Mouse (Mus musculus): ENCODE measurements at regions not wholly inside any gene's neighbourhood (a gene's known extent, or its start where the extent isn't known, plus 50 kb on each side); places are given as distances from the start of the nearest gene placed in this dataset.
A peak's percentile ranks its signal among the peaks of the same experiment; 100 is the strongest.

DNA sequence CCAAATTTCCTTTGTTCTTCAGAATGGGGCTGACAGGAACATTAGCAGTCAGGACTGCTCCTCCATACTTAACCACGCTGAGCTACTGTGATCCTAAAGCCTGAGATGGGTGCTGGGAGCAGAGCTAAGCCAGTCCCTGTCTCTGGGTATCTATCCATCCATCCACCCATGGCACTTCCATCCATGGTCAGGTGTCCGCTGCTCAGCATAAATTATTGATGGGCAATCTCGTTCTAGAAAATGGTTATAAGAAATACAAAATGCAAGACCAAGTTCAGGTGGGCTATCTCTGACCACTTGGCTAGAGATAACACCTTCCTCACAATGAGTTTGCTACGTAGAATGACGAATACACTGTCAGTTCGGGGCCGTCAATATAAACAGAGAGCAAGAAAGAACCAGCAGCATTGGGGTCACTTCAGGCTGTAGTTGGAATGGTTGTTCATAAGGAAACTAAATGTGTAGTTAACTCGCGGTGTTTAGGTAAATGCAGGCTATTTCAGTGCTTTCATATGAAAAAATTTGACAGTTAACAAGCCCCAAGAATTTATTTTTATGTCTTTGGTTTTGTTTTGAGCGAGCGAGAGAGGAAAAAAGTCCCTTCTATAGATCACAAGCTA lies 453.9 kb upstream of the Pou3f3 start:
- 90% methylated on average over 11 of the region's 11 CpGs for WGBS
- no peak for DNase-seq (ENCODE audit: low spot score)
- Histone ChIP-seq H3K27ac (replicated peaks) (no peak overlapping the region), H3K9me3 (no peaks in the 10 kb centered on the region), H3K4me1 (peaks cover 18% of the 10 kb centered on the region), H3K4me3 (no peak overlapping the region), H3K36me3 (replicated peaks) (no peaks in the 10 kb centered on the region), H3K27me3 (replicated peaks; ENCODE audit: low read depth, poor library complexity, severe bottlenecking) (no peaks in the 10 kb centered on the region)

DNA sequence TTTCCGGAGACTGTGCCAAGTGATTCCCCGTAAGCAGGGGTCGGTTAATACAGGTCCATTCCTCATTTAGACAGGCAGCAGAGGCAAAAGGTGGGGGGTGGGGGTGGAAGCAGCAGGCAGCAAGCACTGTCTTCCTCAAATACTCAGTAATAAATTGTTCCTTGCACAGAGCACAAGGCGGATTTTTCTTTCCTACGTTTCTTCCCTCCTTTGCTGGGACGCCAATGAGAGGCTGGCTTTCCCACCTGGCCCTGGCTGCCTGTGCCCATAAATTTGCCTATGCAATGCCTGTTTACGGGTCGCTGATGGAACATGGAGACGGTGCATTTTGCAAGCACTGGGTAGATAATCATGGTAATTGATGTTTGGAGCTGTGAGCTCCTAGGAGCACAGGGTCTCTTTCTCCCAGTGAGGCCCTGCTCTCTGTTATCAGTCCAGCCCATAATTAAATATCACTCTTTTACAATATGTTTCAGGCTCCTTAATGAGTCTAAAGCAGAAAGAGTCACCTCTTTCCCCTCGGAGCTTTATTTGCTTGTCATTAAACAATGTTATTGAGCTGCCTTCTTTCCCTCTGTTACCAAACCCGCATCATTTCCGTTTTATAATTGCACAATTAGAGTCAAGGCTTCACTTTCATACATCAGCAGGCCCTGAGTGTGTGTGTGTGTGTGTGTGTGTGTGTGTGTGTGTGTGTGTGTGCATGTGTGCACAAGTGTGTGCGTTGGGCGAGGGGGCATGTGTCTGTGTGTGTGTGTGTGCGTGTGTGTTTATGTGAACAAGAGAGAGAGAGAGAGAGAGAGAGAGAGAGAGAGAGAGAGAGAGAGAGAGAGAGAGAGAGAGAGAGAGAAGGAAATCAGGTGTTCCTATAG lies 452.7 kb upstream of the Pou3f3 start:
- Histone ChIP-seq H3K9me3 (no peaks in the 10 kb centered on the region), H3K36me3 (replicated peaks) (no peaks in the 10 kb centered on the region), H3K27ac (replicated peaks) (peak overlapping the region; percentile 45), H3K4me1 (peaks cover 18% of the 10 kb centered on the region), H3K4me3 (no peak overlapping the region), H3K27me3 (replicated peaks; ENCODE audit: low read depth, poor library complexity, severe bottlenecking) (no peaks in the 10 kb centered on the region)
- WGBS = 69% methylated on average over 15 of the region's 15 CpGs
- DNase-seq (ENCODE audit: low spot score) = no peak

DNA sequence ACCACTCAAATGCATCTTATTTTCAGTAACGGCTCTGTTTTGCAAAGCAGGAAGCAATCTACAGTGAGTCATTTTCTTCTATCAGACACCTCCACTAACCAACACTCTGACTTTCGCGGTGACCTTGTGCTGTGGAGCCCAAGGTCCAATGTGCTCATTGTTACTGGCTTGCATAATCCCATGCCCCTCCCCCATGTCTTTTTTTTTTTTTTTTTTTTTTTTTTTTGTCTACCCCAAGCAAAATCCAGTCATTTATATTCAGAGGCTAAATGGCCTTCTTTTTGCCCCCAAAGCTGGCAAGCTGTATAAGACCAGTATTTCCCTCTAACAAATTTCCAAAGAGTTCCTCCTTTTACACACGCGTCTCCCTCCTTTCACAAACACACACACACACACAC lies 452.1 kb upstream of the Pou3f3 start:
- H3K36me3 ChIP-seq (replicated peaks) = no peaks in the 10 kb centered on the region
- H3K27ac ChIP-seq (replicated peaks) = peak overlapping the region; percentile 72
- 44% methylated on average over 5 of the region's 5 CpGs for WGBS
- H3K9me3 ChIP-seq = no peaks in the 10 kb centered on the region
- no peak for DNase-seq (ENCODE audit: low spot score)
- no peaks in the 10 kb centered on the region for H3K27me3 ChIP-seq (replicated peaks; ENCODE audit: low read depth, poor library complexity, severe bottlenecking)
- peaks cover 18% of the 10 kb centered on the region for H3K4me1 ChIP-seq
- H3K4me3 ChIP-seq = peak overlapping the region; percentile 35

DNA sequence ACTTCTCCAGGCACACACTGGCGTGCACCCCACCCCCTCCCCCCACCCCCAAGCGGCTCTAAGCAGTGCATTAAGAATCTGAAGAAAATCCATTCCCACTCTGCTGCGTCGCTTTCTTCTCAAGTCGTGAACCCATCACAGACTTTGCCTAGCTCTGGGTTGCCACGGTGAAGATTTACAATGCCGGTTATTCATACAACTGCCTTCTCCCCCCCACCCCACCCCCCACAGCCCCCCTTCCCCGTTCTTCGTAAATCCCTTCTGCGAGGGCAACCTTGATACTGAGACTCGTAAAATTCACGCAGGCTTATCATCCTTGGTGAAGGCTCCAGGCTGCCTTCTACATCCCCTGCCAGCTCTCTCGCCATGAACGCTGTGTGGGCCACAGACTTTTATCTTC lies 451.7 kb upstream of the Pou3f3 start:
- DNase-seq (ENCODE audit: low spot score) = peak; percentile 52
- H3K27me3 ChIP-seq (replicated peaks; ENCODE audit: low read depth, poor library complexity, severe bottlenecking) = no peaks in the 10 kb centered on the region
- 16% methylated on average over 14 of the region's 14 CpGs for WGBS
- peak overlapping the region; percentile 72 for H3K27ac ChIP-seq (replicated peaks)
- H3K4me1 ChIP-seq = peaks cover 18% of the 10 kb centered on the region
- peak overlapping the region; percentile 35 for H3K4me3 ChIP-seq
- no peaks in the 10 kb centered on the region for H3K9me3 ChIP-seq
- H3K36me3 ChIP-seq (replicated peaks) = no peaks in the 10 kb centered on the region

DNA sequence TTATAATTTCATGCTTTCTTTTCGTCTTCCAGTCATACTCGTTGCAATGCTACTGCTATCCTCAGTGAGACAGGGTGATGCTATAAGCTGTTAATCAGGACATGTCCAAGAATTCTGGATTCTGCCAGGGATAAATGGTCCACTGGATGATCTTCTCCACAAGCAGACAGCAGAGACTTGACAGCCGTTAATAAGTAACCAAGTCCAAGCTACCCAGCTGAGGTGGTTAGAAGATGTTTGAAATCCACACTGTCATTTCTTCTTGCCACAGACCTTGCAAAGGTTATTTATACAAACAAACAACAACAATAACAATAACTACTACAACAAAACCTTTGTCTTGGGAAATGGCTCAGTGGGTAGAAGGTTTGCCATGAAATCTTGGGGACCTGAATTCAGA lies 443.2 kb upstream of the Pou3f3 start:
- H3K4me1 ChIP-seq = peaks cover under 1% of the 10 kb centered on the region; the same call in 1 of the 2 replicates
- no peak overlapping the region for H3K4me3 ChIP-seq
- H3K27ac ChIP-seq (replicated peaks) = no peak overlapping the region
- no peaks in the 10 kb centered on the region for H3K27me3 ChIP-seq (replicated peaks; ENCODE audit: low read depth, poor library complexity, severe bottlenecking)
- DNase-seq (ENCODE audit: low spot score) = no peak
- 93% methylated on average over 3 of the region's 3 CpGs for WGBS
- no peaks in the 10 kb centered on the region for H3K36me3 ChIP-seq (replicated peaks)
- H3K9me3 ChIP-seq = no peaks in the 10 kb centered on the region

DNA sequence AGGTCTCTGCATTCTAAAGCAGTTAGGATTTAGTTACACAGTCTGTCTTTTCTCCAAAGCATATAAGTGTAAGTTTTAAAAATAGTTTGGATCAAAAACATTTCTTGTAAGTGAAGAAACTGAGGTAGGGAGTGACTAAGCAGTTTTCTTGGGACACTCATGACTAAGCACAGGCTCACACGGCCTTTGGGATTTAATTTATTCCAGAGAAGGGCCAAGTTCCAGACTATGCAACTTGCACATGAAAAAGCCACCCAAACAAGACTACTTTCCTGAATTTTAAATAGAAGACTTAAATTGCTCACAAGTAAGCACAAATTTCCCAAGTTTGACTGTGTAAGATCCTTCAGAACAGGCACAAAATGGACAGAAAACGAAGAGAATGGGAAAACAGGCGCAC lies 441.8 kb upstream of the Pou3f3 start:
- DNase-seq (ENCODE audit: low spot score) = no peak
- H3K9me3 ChIP-seq = no peaks in the 10 kb centered on the region
- H3K36me3 ChIP-seq (replicated peaks) = no peaks in the 10 kb centered on the region
- no peaks in the 10 kb centered on the region for H3K27me3 ChIP-seq (replicated peaks; ENCODE audit: low read depth, poor library complexity, severe bottlenecking)
- H3K27ac ChIP-seq (replicated peaks) = no peak overlapping the region
- WGBS = 83% methylated on average over 3 of the region's 3 CpGs
- H3K4me3 ChIP-seq = no peak overlapping the region
- peaks cover 14% of the 10 kb centered on the region for H3K4me1 ChIP-seq

DNA sequence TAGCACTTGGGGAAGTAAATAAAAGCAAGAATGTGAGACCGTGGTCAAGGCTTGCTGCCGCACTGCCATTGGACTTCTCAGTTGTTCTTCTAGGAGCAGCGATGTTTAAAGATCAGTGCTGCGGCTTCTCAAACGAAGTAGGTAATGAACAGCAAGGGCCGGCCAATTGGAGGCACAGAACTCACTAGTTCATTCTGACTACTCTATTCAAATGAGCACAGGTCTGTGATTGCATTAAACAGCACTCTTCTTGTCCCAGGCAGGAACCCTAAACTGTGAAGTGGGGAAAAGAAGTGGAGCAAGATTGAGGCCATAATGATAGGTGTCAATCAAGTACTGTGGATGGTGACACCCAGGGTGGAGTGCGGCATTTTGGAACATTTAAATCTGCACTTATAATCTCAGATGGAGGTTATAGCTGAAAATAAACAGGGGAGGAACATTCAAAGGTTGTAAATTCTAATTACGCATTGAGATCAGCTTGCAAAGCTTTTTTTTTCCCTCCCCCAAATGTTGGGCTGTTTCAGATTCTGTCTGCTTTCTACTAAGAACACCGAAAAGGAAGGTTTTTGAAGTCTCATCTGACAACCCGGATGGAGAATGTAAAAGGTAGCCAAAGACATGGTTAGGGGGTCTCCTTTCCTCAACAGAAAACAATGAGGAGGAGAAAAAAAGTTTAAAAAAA lies 438.5 kb upstream of the Pou3f3 start:
- no peaks in the 10 kb centered on the region for H3K36me3 ChIP-seq (replicated peaks)

DNA sequence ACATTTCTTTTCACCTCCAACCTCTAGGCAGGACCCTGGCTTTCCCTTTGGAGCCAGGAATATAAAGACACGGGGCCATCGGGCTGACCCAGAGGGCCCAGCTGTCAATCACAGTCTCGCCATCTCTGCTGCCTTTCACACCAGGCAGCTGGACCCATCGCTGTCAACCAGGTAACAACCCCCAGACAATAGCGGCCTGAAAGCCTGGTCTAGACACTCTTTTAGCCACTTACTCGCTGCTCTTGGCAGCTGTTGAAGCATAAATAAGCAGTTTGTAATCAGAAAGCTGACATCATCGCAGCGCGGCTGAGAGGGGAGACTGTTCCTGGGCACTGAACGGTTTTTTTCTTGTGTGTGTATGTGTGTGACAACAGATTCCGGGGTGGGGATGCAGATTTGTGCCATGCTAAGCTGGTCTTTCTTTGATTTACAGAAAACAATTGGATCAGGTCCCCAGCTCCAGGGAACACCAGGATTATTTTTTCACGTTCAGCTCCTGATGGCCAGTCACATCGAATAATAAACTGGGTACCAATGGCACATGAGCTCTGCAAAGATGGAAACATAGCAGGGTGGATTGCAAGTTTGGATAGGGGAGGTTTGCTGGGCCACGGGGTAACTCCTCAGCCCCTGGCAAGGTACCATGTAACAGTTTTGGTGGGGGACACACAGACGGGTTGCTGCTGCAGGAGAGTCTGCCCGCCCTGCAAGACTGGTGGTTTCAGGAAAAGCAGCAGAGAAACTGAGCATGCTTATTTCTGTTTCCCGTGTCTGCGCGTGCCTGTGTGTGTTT lies 437.6 kb upstream of the Pou3f3 start:
- peak overlapping the region; percentile 75 for H3K27ac ChIP-seq (replicated peaks)
- H3K4me1 ChIP-seq = peaks cover 42% of the 10 kb centered on the region
- DNase-seq (ENCODE audit: low spot score) = peak; percentile 33
- H3K27me3 ChIP-seq (replicated peaks; ENCODE audit: low read depth, poor library complexity, severe bottlenecking) = no peaks in the 10 kb centered on the region
- H3K36me3 ChIP-seq (replicated peaks) = no peaks in the 10 kb centered on the region
- H3K9me3 ChIP-seq = no peaks in the 10 kb centered on the region
- 49% methylated on average over 19 of the region's 19 CpGs for WGBS
- H3K4me3 ChIP-seq = peak overlapping the region; percentile 16; the same call in 1 of the 2 replicates

More for the DNA sequence above, 438.5 kb upstream of the Pou3f3 start:
- Histone ChIP-seq H3K27me3 (replicated peaks; ENCODE audit: low read depth, poor library complexity, severe bottlenecking) (no peaks in the 10 kb centered on the region), H3K4me3 (no peak overlapping the region), H3K4me1 (peaks cover 40% of the 10 kb centered on the region), H3K9me3 (no peaks in the 10 kb centered on the region), H3K27ac (replicated peaks) (peak overlapping the region; percentile 75; the same call in 1 of the 2 replicates)
- no peak for DNase-seq (ENCODE audit: low spot score)
- 80% methylated on average over 10 of the region's 10 CpGs for whole genome bisulfite sequencing

DNA sequence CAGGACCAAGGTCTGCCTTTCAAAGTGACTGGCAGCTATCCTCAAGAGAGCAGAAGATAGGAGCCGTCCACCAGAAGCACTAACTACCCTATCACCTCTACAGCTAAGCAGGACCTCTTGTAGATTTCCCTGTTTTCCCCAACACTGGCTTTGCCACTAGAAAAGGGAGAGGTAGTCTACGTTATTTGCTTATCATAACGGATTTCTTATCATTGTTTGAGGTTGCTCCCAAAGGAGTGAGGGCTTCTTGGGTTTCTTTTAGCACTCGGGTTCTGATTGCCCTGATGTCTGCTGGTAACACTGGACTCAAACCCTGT lies 437.0 kb upstream of the Pou3f3 start:
- Histone ChIP-seq H3K4me3 (no peak overlapping the region), H3K27me3 (replicated peaks; ENCODE audit: low read depth, poor library complexity, severe bottlenecking) (no peaks in the 10 kb centered on the region), H3K36me3 (replicated peaks) (no peaks in the 10 kb centered on the region), H3K4me1 (peaks cover 42% of the 10 kb centered on the region), H3K27ac (replicated peaks) (peak overlapping the region; percentile 75), H3K9me3 (no peaks in the 10 kb centered on the region)
- DNase-seq (ENCODE audit: low spot score) = no peak
- WGBS = 58% methylated on average over 4 of the region's 4 CpGs

DNA sequence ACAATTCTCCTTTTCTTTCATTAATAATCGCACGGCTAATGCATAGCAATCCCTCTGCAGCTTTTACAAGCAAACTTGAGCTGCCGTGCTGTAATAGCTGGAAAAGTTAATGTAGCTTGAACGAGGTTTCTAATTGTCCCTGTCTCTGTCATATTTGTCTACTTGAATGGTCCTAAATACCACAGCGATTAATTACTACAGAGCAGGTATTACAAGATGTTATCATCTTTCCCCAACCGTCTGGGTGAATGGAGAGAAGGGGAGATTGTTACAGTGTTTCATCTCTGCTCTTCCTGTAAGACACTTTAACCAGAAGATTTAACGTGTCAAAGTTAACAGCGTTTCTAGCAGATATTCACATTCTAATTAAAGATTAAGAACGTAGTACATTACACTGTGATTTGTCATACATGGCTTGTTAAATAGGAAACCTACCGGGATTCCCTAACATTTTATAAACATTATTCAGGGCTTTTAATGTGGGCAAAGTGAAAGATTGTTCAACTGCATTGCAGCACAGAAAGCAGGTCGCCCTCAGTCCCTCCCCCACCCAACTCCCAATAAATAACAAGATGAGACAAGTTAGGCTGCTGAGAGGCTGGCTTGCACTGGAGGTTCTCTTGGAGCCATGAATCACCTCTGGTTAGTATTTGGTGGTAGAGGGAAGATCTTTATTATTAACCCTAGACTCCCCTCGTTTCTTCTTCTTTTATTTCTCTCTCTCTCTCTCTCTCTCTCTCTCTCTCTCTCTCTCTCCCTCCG lies 436.2 kb upstream of the Pou3f3 start:
- Histone ChIP-seq H3K9me3 (no peaks in the 10 kb centered on the region), H3K4me3 (no peak overlapping the region), H3K4me1 (peaks cover 42% of the 10 kb centered on the region), H3K36me3 (replicated peaks) (no peaks in the 10 kb centered on the region), H3K27me3 (replicated peaks; ENCODE audit: low read depth, poor library complexity, severe bottlenecking) (no peaks in the 10 kb centered on the region), H3K27ac (replicated peaks) (no peak overlapping the region; the same call in 1 of the 2 replicates)
- DNase-seq (ENCODE audit: low spot score) = no peak
- 65% methylated on average over 13 of the region's 13 CpGs for WGBS

DNA sequence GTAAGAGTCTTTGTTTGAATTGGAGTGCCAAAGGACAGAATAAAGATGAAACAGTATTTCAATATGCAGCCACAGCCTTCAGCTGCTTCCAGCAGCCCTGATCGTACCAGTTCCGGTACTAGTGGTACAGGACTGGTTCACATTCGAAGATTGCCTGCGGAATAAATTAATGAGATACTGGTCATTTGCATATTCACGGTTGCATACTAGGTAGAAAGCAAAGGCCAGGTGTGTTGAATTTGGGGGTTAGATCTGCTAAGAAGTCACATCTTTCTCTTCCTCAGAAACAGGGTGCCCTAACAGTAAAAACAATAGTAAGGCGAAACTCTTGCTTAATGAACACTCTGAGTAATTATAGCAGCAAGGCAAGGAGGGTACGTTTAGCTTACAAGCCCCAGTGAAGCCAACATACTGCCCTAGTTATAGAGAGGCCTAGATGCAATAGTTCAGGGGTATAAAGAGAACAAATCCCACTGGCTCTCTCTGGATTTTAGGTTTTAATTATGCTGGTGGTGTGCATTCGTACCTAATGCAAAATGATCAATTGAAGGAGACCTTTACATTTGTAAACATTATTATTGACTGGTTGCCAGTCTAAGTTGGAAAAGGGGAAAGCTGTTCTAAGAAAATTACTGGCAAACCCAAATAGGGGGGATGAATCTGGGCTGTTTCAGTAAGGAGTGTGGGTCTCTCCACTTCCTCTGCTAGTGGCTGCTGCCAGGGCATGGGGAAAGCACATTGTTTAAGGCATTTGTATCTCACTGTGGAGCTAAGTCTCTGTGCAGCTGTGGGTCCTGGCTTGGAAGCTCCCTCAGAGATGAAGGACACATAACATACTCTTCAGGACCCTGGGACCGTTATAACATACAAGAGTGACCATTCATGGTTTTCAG lies 435.3 kb upstream of the Pou3f3 start:
- no peak for DNase-seq (ENCODE audit: low spot score)
- Histone ChIP-seq H3K4me3 (no peak overlapping the region), H3K27ac (replicated peaks) (no peak overlapping the region; the same call in 1 of the 2 replicates), H3K36me3 (replicated peaks) (no peaks in the 10 kb centered on the region), H3K4me1 (peaks cover 42% of the 10 kb centered on the region), H3K9me3 (no peaks in the 10 kb centered on the region), H3K27me3 (replicated peaks; ENCODE audit: low read depth, poor library complexity, severe bottlenecking) (no peaks in the 10 kb centered on the region)
- 73% methylated on average over 9 of the region's 9 CpGs for WGBS

All from embryonic facial prominence, embryonic 10.5 days (tissue).